Mouse (Mus musculus) stomach, postnatal 0 days (tissue): Measurements from ENCODE around the gene Ube2z.

ENCODE experiments used
- CTCF ChIP-seq: IDR thresholded peaks from 2 replicates; pipeline ENCODE4 v1.5.1; 2016; ENCODE audit warnings: antibody characterized with exemption, low read depth, mild to moderate bottlenecking, moderate library complexity
- EP300 ChIP-seq: optimal IDR thresholded peaks from 2 replicates; pipeline ENCODE3; 2016; ENCODE audit warnings: antibody characterized with exemption

DNA sequence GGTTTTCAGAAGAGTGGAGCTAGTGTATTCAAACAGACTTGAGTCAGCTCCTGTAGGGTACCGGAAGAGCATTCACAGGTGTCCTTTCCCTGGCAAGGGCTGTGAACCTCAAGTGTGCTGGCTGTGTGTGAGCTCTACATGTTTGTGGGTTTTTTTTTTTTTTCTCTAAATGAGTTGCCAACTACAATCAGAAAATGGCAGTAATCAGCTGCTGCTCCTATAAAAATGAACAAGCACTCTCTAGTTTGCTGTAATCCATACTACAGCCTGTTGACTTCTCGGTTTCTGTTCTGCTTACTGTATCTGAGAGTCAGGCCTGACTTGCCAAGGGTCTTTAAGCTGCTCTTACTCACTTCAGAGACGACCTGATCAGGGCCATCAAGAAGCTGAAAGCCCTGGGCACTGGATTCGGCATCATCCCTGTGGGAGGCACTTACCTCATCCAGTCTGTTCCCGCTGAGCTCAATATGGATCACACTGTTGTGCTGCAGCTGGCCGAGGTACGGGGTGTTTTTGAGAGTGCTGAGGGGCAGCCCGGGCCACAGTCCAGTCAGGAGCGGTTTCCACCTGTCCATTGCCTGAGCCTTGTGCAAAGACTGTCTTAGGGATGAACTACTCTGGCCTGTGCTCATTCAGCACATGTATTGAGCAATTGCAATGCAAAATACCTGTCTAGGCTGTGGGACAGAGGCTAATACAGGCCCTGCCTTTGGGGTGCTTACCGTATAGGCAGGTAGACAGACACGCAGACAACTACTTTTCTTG is 20.2 kb downstream of the Ube2z start:
- TF ChIP-seq CTCF: no peak
- TF ChIP-seq EP300: no peak
